In the genomic region with DNA sequence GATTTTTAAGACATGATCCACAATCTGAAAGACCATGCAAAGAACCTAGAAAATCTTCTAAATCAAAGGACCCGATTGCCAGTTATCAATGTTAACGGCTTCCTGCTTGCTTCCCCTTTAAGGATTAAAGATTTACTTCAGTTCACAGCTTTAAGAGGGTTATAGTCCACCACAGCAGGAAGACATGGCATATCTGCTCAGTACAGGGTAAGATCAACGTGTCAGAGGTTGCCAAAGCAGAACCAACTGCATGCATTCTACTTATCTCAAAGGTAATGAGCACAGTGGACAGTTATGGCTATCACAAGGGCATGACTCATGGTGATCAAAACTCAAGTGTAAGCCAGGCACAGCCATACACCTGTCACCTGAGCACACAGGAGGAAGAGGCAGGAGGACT, we compare ENCODE assay signal across 14 mouse cellular contexts. TPM values are rescaled to one million over a fixed set of nuclear protein-coding genes. Genes with fewer than 3 reads are reported as not detected.
DNase-seq lines count a peak whose midpoint lies in the region; ATAC-seq and TF ChIP-seq lines count a peak whose summit lies in the region.
"Had no signal": no experiment of that assay in that cellular context is flagged by ENCODE, and none has a peak within 500 bp of the region (broad histone marks: within the 10 kb centered on the region; RNA-seq: fewer than 3 reads in every experiment).

No protein-coding gene starts in this region.

- H3K27ac ChIP-seq in kidney, adult 2 months (ENCODE audit: insufficient read depth, low read depth, low read length), result no peak overlapping the region
- H3K27ac ChIP-seq: embryonic facial prominence, embryonic 12.5 days; heart, adult 2 months; hindbrain, embryonic 12.5 days; neural tube, embryonic 13.5 days had no signal

- H3K27me3 ChIP-seq in kidney, adult 2 months (replicated peaks; ENCODE audit: control insufficient read depth, insufficient read depth, low read length), result no peaks in the 10 kb centered on the region
- H3K27me3 ChIP-seq: embryonic facial prominence, embryonic 12.5 days; hindbrain, embryonic 12.5 days; neural tube, embryonic 13.5 days had no signal

- no peaks in the 10 kb centered on the region for H3K36me3 ChIP-seq in kidney, adult 2 months (ENCODE audit: control insufficient read depth, insufficient read depth, low read length)
- H3K36me3 ChIP-seq: embryonic facial prominence, embryonic 12.5 days; hindbrain, embryonic 12.5 days; neural tube, embryonic 13.5 days had no signal

- no peak for TF ChIP-seq CTCF in kidney, adult 2 months (conservative IDR thresholded peaks at IDR 0.05; ENCODE audit: insufficient read depth, insufficient read length, low read depth, low read length)

- peak; percentile 63 for DNase-seq in kidney, adult 2 months
- no peak for DNase-seq in kidney, adult 18-20 months
- DNase-seq in MEL-GATA-1-ER (ENCODE audit: extremely low read depth, low read depth), result peak; percentile 22
- DNase-seq in kidney, postnatal 14 days, result peak; percentile 33
- no peak for DNase-seq in frontal cortex, postnatal 36 days (ENCODE audit: low spot score in 2 of 2)
- no peak for DNase-seq in left cerebral cortex, postnatal 14 days (ENCODE audit: low spot score in 2 of 2)
- no peak for DNase-seq in cerebellum, adult 9-10 months
- DNase-seq: heart, adult 2 months; left cerebral cortex, postnatal 4 days had no signal

- peaks cover 47% of the 10 kb centered on the region for H3K4me1 ChIP-seq in kidney, adult 2 months (ENCODE audit: control insufficient read depth, insufficient read depth, low read length)

- 0 out of 2 replicates have a peak, but pooled peaks have one; percentile 18 for ATAC-seq in neutrophil, adult 5-6 weeks (ENCODE audit: extremely low read depth, insufficient number of reproducible peaks, low FRiP score, poor library complexity, severe bottlenecking)
- ATAC-seq: forebrain, embryonic 14.5 days had no signal

- no peak overlapping the region for H3K4me3 ChIP-seq in kidney, adult 2 months (ENCODE audit: insufficient read depth, low read depth, low read length)
- H3K4me3 ChIP-seq: embryonic facial prominence, embryonic 12.5 days; heart, adult 2 months; hindbrain, embryonic 12.5 days; neural tube, embryonic 13.5 days had no signal

- 42% methylated on average over 3 of the region's 3 CpGs for WGBS in kidney, adult 2 months

- TF ChIP-seq POLR2A in kidney, adult 2 months (IDR thresholded peaks at IDR 0.05; ENCODE audit: low read depth, low read length), result no peak

- intact Hi-C loops in left cerebral cortex, postnatal 14 days (cut with DNase I), result loop anchor here (5.0 kb wide), 1 partner anchor 57 kb away; no protein-coding TSS in a partner anchor

RNA-seq across cellular contexts. Expression of a gene that starts 53.1 kb away (rescaled TPM):
- polyA plus RNA-seq in kidney, adult 2 months (2012; rRNA removed), result 32.7 and 36.1 TPM in 2 replicates
- total RNA-seq in neutrophil, adult 5-6 weeks (2017), result 284 and 304 TPM in 2 replicates
- 100 to 1,000 TPM; 146 to 151 TPM for total RNA-seq in left cerebral cortex, postnatal 14 days (2021)

Comparison
In these comparisons a context has a peak if more than half of its experiments do, and no peak if none do; other contexts are left out.
1. DNase-seq: peak in kidney, adult 2 months (single experiment), MEL-GATA-1-ER (single experiment) and kidney, postnatal 14 days (single experiment); none in kidney, adult 18-20 months (single experiment), frontal cortex, postnatal 36 days (0 of 2), left cerebral cortex, postnatal 14 days (0 of 2) and cerebellum, adult 9-10 months (single experiment).